Mouse (Mus musculus): ENCODE measurements around the gene Gsta3. TPM values are rescaled to one million over a fixed set of nuclear protein-coding genes. Genes with fewer than 3 reads are reported as not detected.
"Not testable (repeated sequence)": the region's sequence is repeated elsewhere in the genome, so short reads cannot be mapped to it uniquely, and the experiment has no call there.

Gene Gsta3
- polyA plus RNA-seq, 1 experiment from 2014 or later, result 71.7 TPM

DNA sequence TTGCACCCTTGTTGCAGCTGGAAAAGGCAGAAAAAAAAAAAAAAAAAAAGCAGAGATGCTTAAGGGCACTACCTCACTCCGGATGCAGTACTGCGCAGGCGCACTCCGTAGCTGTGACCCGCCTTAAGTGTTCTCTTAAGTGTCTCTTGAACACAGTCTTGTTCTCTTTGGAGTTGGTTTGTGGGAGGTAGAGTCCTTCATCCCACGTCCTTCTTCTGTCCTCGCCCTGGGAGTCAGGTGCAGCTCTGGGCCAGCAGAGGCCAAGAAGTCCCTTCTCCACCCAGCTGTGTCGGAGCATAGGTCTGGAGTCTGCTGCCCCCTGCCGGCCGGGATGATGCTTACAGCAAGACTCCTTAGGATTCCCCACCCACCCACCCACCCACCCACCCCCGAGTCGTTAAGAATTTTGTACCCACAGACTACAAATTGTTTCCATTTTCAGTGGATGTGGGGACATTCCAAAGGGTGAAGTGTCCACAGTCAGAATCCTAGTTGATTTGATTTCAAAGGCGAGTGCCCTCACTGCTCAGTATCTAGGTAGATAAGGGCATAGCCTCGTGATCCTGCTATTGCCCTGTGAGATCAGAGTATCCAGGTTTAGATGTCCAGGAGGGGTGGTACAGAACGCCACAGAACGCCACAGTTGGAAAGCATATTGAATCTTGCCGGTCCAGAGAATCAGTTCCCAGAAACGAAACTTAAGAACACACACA is 31.1 kb downstream of the Gsta3 start:
- Histone ChIP-seq H3K36me3 (ENCODE audit: control insufficient read depth, insufficient read depth, low read length) (no peaks in the 10 kb centered on the region), H3K4me2 (replicated peaks; ENCODE audit: low read depth) (peak overlapping the region; percentile 57), H3K4me3 (ENCODE audit: low read depth, low read length) (peak overlapping the region; percentile 25), H3K4me1 (replicated peaks; ENCODE audit: control insufficient read depth, insufficient read depth) (no peaks in the 10 kb centered on the region), H3K27me3 (ENCODE audit: control insufficient read depth, insufficient read depth, low read length) (no peaks in the 10 kb centered on the region), H3K9ac (ENCODE audit: low read length) (peak overlapping the region; percentile 23; the same call in 1 of the 2 replicates), H3K27ac (replicated peaks) (no peak overlapping the region), H3K9me3 (ENCODE audit: control insufficient read depth, low read length) (no peaks in the 10 kb centered on the region)
- 23% methylated on average over 18 of the region's 18 CpGs for WGBS
- DNase-seq (ENCODE audit: low spot score) (peak; percentile 86), ATAC-seq (ENCODE audit: low FRiP score, low TSS enrichment) (peak; percentile 77)
- no peak for TF ChIP-seq EP300 (optimal IDR thresholded peaks at IDR 0.05)
- TF ChIP-seq CTCF (IDR thresholded peaks at IDR 0.05; ENCODE audit: low read depth), result peak; percentile 74

DNA sequence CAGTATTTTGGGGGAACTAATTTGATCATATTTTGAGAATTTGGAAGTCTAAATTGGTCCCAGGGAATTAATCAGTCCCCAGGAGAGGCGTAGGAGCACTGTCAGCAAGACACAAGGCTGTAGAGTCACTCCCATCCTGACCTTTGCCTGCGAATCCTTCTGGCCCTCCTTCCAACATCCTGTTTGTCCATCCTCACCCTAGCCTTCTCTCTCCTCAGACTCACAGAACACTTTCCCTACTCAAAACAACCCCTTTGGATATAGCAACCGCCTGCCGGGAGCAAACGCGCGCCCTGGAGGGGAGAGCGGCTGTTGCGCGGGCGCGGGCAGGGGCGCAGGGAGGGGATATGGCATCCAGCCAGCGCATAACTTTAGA is 31.7 kb downstream of the Gsta3 start:
- Histone ChIP-seq H3K9ac (ENCODE audit: low read length) (peak overlapping the region; percentile 23; the same call in 1 of the 2 replicates), H3K4me1 (replicated peaks; ENCODE audit: control insufficient read depth, insufficient read depth) (no peaks in the 10 kb centered on the region), H3K9me3 (ENCODE audit: control insufficient read depth, low read length) (no peaks in the 10 kb centered on the region), H3K4me3 (ENCODE audit: low read depth, low read length) (peak overlapping the region; percentile 25), H3K27ac (replicated peaks) (no peak overlapping the region), H3K4me2 (replicated peaks; ENCODE audit: low read depth) (peak overlapping the region; percentile 57), H3K27me3 (ENCODE audit: control insufficient read depth, insufficient read depth, low read length) (no peaks in the 10 kb centered on the region), H3K36me3 (ENCODE audit: control insufficient read depth, insufficient read depth, low read length) (no peaks in the 10 kb centered on the region)
- ATAC-seq (ENCODE audit: low FRiP score, low TSS enrichment), result no peak
- TF ChIP-seq CTCF (IDR thresholded peaks at IDR 0.05; ENCODE audit: low read depth) (no peak), EP300 (optimal IDR thresholded peaks at IDR 0.05) (no peak)
- WGBS, result 26% methylated on average over 14 of the region's 14 CpGs
- peak; percentile 23 for DNase-seq (ENCODE audit: low spot score)

- ATAC-seq (ENCODE audit: low FRiP score, low TSS enrichment) (no peak), DNase-seq (ENCODE audit: low spot score) (no peak)
- TF ChIP-seq EP300 (optimal IDR thresholded peaks at IDR 0.05) (no peak), CTCF (IDR thresholded peaks at IDR 0.05; ENCODE audit: low read depth) (no peak)
- WGBS, result 90% methylated on average over 6 of the region's 6 CpGs
- Histone ChIP-seq H3K9ac (ENCODE audit: low read length) (no peak overlapping the region), H3K36me3 (ENCODE audit: control insufficient read depth, insufficient read depth, low read length) (no peaks in the 10 kb centered on the region), H3K4me2 (replicated peaks; ENCODE audit: low read depth) (no peak overlapping the region), H3K27me3 (ENCODE audit: control insufficient read depth, insufficient read depth, low read length) (no peaks in the 10 kb centered on the region), H3K4me1 (replicated peaks; ENCODE audit: control insufficient read depth, insufficient read depth) (no peaks in the 10 kb centered on the region), H3K4me3 (ENCODE audit: low read depth, low read length) (no peak overlapping the region), H3K27ac (replicated peaks) (no peak overlapping the region), H3K9me3 (ENCODE audit: control insufficient read depth, low read length) (no peaks in the 10 kb centered on the region)
Measured at GRCm38 (mm10) chr1:21273091-21273490, 32.7 kb downstream of the Gsta3 start.

DNA sequence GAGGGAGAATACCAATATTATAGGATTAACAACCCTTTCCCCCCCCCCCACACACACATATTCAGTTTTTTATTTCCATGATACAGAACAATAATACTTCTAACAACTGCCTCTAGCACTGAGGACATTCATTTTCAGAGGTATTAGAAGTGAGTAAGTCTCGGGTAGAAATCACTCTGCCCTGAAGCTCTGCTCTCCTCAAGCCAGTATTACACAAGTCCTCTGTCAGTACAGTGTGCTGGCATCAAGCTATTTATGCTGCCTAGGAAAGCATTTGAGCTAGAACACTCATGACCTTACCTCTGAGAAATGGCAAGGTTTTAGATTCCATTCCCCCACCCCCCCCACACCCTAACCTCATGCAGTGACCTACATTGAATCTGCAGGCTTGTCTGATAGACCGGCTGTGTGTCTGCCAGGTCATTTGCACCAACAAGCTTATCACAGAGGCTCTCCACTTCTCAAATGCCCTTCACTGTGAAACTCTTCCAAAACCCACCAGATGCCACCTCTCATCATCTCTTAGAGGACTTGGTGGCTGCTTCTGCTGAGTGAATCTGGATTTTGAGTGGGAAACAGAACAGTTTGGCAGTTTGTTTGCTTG is 34.1 kb downstream of the Gsta3 start:
- 61% methylated on average over 2 of the region's 2 CpGs for WGBS
- ATAC-seq (ENCODE audit: low FRiP score, low TSS enrichment) (no peak), DNase-seq (ENCODE audit: low spot score) (no peak)
- Histone ChIP-seq H3K27me3 (ENCODE audit: control insufficient read depth, insufficient read depth, low read length) (no peaks in the 10 kb centered on the region), H3K9me3 (ENCODE audit: control insufficient read depth, low read length) (no peaks in the 10 kb centered on the region), H3K4me3 (ENCODE audit: low read depth, low read length) (no peak overlapping the region), H3K4me2 (replicated peaks; ENCODE audit: low read depth) (no peak overlapping the region), H3K36me3 (ENCODE audit: control insufficient read depth, insufficient read depth, low read length) (no peaks in the 10 kb centered on the region), H3K4me1 (replicated peaks; ENCODE audit: control insufficient read depth, insufficient read depth) (no peaks in the 10 kb centered on the region), H3K9ac (ENCODE audit: low read length) (no peak overlapping the region), H3K27ac (replicated peaks) (no peak overlapping the region)
- TF ChIP-seq CTCF (IDR thresholded peaks at IDR 0.05; ENCODE audit: low read depth) (no peak), EP300 (optimal IDR thresholded peaks at IDR 0.05) (no peak)

DNA sequence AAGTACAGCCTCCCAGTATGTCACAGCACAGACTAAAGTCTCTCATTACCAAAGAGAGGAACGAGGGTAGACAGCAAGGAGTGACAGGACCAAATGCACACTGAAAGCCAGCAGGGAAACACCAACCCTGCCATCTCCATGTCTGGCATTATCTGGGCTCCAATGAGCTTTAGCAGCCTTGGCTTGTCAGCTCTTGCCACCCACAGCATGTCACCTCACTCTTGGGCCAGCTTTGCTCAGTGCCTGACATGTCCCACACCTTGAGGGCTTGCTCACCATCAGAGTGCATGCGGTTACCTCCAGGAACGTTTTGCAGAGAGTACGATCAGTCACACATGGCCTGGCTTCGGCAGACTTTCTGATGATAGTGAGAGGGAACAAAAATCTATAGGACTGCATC is 35.0 kb downstream of the Gsta3 start:
- H3K4me2 ChIP-seq (replicated peaks; ENCODE audit: low read depth); H3K27ac ChIP-seq (replicated peaks); H3K9ac ChIP-seq (ENCODE audit: low read length); H3K9me3 ChIP-seq (ENCODE audit: control insufficient read depth, low read length); H3K27me3 ChIP-seq (ENCODE audit: control insufficient read depth, insufficient read depth, low read length); H3K4me3 ChIP-seq (ENCODE audit: low read depth, low read length); DNase-seq (ENCODE audit: low spot score); H3K36me3 ChIP-seq (ENCODE audit: control insufficient read depth, insufficient read depth, low read length); ATAC-seq (ENCODE audit: low FRiP score, low TSS enrichment); H3K4me1 ChIP-seq (replicated peaks; ENCODE audit: control insufficient read depth, insufficient read depth): not testable (repeated sequence)
- WGBS, result 84% methylated on average over 5 of the region's 5 CpGs

DNA sequence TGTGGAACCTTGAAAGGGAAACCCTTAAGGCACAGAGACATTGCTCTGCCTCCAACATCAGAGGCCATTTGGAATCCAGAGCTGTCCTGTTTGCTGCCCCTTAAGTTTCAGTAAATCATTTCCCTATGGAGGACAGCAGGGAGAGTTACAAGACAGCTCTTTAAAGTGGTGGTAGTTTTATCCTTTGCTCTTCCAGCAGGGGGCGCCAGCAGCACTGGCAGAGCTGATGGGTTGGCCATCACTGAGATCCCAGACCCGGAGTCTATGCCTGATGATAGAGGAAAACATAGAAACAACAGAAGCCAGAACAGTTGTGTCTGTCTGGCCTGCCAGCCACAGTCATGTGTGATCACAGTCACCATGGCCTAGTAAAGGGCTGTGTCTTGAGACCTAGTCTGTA is 35.8 kb downstream of the Gsta3 start:
- H3K4me3 ChIP-seq (ENCODE audit: low read depth, low read length); H3K4me1 ChIP-seq (replicated peaks; ENCODE audit: control insufficient read depth, insufficient read depth); H3K9me3 ChIP-seq (ENCODE audit: control insufficient read depth, low read length); H3K9ac ChIP-seq (ENCODE audit: low read length); DNase-seq (ENCODE audit: low spot score); H3K27ac ChIP-seq (replicated peaks); H3K4me2 ChIP-seq (replicated peaks; ENCODE audit: low read depth); H3K36me3 ChIP-seq (ENCODE audit: control insufficient read depth, insufficient read depth, low read length); H3K27me3 ChIP-seq (ENCODE audit: control insufficient read depth, insufficient read depth, low read length): not testable (repeated sequence)
- ATAC-seq (ENCODE audit: low FRiP score, low TSS enrichment), result peak; percentile 41; the same call in 1 of the 2 replicates
- TF ChIP-seq CTCF (IDR thresholded peaks at IDR 0.05; ENCODE audit: low read depth), result peak; percentile 44
- 67% methylated on average over 1 of the region's 2 CpGs for WGBS

All from stomach, postnatal 0 days (tissue).